Mouse (Mus musculus) neural tube, embryonic 11.5 days (tissue): Measurements from ENCODE around the gene Aurkb. TPM values are rescaled to one million over a fixed set of nuclear protein-coding genes. Genes with fewer than 3 reads are reported as not detected.
"Not testable (repeated sequence)": the region's sequence is repeated elsewhere in the genome, so short reads cannot be mapped to it uniquely, and the experiment has no call there.

ENCODE experiments used
- ATAC-seq: fragments of 200-750 bp; cut with Nextera tagmentation; 2 replicates; pipeline ENCODE4 v1.8.0; 2017; ENCODE audit warnings: moderate number of reproducible peaks, mild to moderate bottlenecking, moderate TSS enrichment, moderate library complexity; ENCODE audit not compliant: insufficient read depth, low FRiP score, low TSS enrichment
- DNase-seq: peaks from one replicate; pipeline ENCODE4 v3.0.0-alpha.2; 2015; ENCODE audit warnings: low spot score
- H3K27ac ChIP-seq: fragments of 300-500 bp; sonication (generic); 2 replicates; pipeline ENCODE4 v1.5.1; 2014; ENCODE audit warnings: low read depth, mild to moderate bottlenecking, low read length
- H3K27me3 ChIP-seq: fragments of 300-500 bp; sonication (generic); 2 replicates; pipeline ENCODE4 v1.6.1; 2014; ENCODE audit warnings: mild to moderate bottlenecking, low read length, mixed read lengths; ENCODE audit not compliant: control insufficient read depth, insufficient read depth
- H3K36me3 ChIP-seq: fragments of 300-500 bp; sonication (generic); 2 replicates; pipeline ENCODE4 v1.6.1; 2014; ENCODE audit warnings: mild to moderate bottlenecking, low read length, moderate library complexity, mixed read lengths; ENCODE audit not compliant: control insufficient read depth, insufficient read depth
- H3K4me1 ChIP-seq: fragments of 300-500 bp; sonication (generic); 2 replicates; pipeline ENCODE4 v1.6.1; 2014; ENCODE audit warnings: low read length, mixed read lengths; ENCODE audit not compliant: control insufficient read depth, insufficient read depth
- H3K4me2 ChIP-seq: fragments of 300-500 bp; sonication (generic); 2 replicates; pipeline ENCODE4 v1.6.1; 2014; ENCODE audit warnings: low read depth, mild to moderate bottlenecking, moderate library complexity
- H3K4me3 ChIP-seq: fragments of 300-500 bp; sonication (generic); 2 replicates; pipeline ENCODE4 v1.5.1; 2014; ENCODE audit warnings: low read depth, low read length
- H3K9ac ChIP-seq: fragments of 300-500 bp; sonication (generic); 2 replicates; pipeline ENCODE4 v1.6.1; 2014; ENCODE audit warnings: mild to moderate bottlenecking, low read length
- H3K9me3 ChIP-seq: fragments of 300-500 bp; sonication (generic); 2 replicates; pipeline ENCODE4 v1.6.1; 2016; ENCODE audit warnings: low read length; ENCODE audit not compliant: control insufficient read depth
- WGBS: fragments of 180-500 bp; shearing (Covaris S2); extraction: QIAGEN DNeasy Blood & Tissue Kit; methylation state at CpG from one replicate; pipeline ENCODE4 v1.1.7; 2014; 5-methylcytosine and 5-hydroxymethylcytosine counted together
- polyA plus RNA-seq: library from polyadenylated mRNA; unstranded; fragments of >200 nt; fragmentation: Nextera tagmentation; extraction: Ambion mirVana; gene quantifications from 2 replicates; pipeline ENCODE4 v1.2.1, GENCODE M21; 2014

Aurkb gene
- polyA plus RNA-seq, 1 experiment from 2014 or later = 155 TPM

DNA sequence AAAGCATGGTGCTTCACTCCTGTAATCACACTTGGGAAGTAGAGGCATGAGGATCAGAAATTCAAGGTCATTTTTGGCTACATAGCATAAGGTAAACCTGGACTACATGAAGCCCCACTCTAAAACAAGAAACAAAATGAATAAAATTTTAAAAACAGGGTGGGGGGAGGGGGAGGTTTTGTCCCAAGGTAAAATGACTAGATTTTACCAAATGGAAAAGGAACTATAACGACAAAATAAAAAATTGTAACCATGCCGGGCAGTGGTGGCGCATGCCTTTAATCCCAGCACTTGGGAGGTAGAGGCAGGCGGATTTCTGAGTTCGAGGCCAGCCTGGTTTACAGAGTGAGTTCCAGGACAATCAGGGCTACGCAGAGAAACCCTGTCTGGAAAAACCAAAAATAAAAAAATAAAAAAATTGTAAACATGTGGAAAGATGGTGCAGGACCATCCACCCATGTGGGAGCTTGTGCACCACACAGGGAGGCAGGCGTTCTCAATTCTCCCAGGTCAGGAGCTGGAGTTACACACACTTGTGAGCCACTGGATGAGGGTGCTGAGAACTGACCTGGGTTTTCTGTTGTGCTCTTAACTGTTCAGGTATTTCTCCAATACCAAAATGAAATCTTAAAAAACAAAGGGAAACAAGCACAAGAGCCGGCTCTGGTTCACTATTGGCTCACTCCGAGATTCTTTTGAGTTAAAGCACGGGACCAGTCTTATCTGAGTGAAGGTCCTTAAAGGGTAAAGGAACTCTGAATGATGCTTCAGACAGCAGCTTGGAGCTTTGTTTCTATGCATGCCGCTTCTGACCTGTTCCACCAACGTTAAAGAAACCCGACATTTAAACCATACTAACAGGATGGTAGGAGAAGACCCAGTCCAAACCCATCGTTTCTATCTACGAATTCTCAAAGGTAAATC, 34.8 kb upstream of the Aurkb start:
- no peak overlapping the region for H3K4me2 ChIP-seq
- no peak overlapping the region for H3K9ac ChIP-seq
- no peaks in the 10 kb centered on the region for H3K9me3 ChIP-seq
- H3K4me3 ChIP-seq = no peak overlapping the region
- H3K27ac ChIP-seq = no peak overlapping the region
- peaks cover 8% of the 10 kb centered on the region; the same call in 1 of the 2 replicates for H3K4me1 ChIP-seq
- WGBS = 91% methylated on average over 15 of the region's 15 CpGs
- H3K36me3 ChIP-seq = no peaks in the 10 kb centered on the region
- H3K27me3 ChIP-seq = no peaks in the 10 kb centered on the region
- DNase-seq (no peak), ATAC-seq (no peak)

GRCm38 (mm10) chr11:69011445-69011844, 34.0 kb upstream of the Aurkb start:
- H3K9me3 ChIP-seq, ATAC-seq, H3K27ac ChIP-seq, DNase-seq, H3K27me3 ChIP-seq, H3K36me3 ChIP-seq, H3K4me1 ChIP-seq, H3K9ac ChIP-seq: not testable (repeated sequence)
- 76% methylated on average over 2 of the region's 2 CpGs for WGBS
- Histone ChIP-seq H3K4me3 (peak overlapping the region; percentile 52), H3K4me2 (peak overlapping the region; percentile 70)

DNA sequence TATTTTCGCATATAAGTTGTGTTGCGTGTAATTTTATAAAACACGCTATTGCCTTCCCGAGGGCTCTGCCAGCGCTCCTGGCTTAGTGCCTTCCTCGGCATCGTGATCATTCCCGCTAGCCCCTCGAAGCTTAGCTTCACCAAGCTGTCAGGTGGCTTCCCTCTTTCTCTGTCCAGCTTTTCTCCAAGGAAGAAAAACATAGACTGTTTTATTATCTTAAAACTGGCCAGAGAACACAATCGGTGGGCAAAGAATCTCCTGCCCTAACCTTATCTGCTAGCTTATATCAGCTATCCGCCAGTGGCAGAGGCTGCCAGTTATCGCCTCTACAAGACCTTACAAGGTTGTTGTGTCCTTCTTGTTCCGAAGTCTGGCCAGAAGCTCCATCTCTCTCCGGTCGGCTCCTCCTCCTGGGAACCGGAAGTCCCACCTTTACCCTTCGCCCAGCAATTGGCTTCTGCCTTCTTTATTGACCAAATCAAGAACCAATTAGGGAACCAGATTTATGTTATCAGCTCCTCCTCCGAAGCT, 33.3 kb upstream of the Aurkb start:
- H3K27me3 ChIP-seq = no peaks in the 10 kb centered on the region
- H3K4me3 ChIP-seq = peak overlapping the region; percentile 52
- peaks cover 15% of the 10 kb centered on the region; the same call in 1 of the 2 replicates for H3K4me1 ChIP-seq
- peak overlapping the region; percentile 70 for H3K4me2 ChIP-seq
- H3K36me3 ChIP-seq = no peaks in the 10 kb centered on the region
- peak overlapping the region; percentile 53; the same call in 1 of the 2 replicates for H3K9ac ChIP-seq
- no peaks in the 10 kb centered on the region for H3K9me3 ChIP-seq
- peak overlapping the region; percentile 77 for H3K27ac ChIP-seq
- DNase-seq (peak; percentile 83), ATAC-seq (no peak)
- WGBS = under 1% methylated on average over 18 of the region's 18 CpGs

- Histone ChIP-seq H3K9me3 (no peaks in the 10 kb centered on the region), H3K27ac (peak within 1 kb of the TSS; percentile 24; the same call in 1 of the 2 replicates), H3K9ac (peak within 1 kb of the TSS; percentile 85), H3K4me3 (peak within 1 kb of the TSS; percentile 58), H3K4me2 (peak within 1 kb of the TSS; percentile 71), H3K4me1 (peaks cover 10% of the 10 kb centered on the region; the same call in 1 of the 2 replicates), H3K27me3 (no peaks in the 10 kb centered on the region), H3K36me3 (no peaks in the 10 kb centered on the region)
- ATAC-seq (peak; percentile 94), DNase-seq (peak; percentile 93)
- WGBS = 6% methylated on average over 38 of the region's 38 CpGs
Observed at GRCm38 (mm10) chr11:69015644-69016441, 29.6 kb upstream of the Aurkb start, which contains the start of gene Ctc1. Ctc1 (plus strand) TSS chr11:69015911.

DNA sequence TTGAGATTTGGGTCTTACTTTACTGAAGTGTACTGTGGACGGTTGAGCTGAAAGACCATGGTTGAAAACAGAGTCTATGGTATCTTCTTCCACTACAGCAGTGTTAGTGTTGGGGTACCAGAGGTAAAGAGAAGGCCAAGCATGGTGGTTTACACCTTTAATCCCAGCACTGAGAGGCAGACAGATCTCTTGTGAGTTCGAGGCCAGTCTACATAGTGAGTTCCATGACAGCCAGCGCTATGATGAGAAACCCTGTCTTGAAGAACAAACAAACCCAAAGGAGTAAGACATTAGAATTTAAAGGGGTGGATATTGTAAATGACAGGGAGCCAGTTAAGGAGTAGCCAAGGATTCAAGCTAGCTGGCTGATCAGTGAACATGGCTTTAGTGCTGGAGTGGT, 28.7 kb upstream of the Aurkb start:
- no peaks in the 10 kb centered on the region for H3K36me3 ChIP-seq
- peak overlapping the region; percentile 85 for H3K9ac ChIP-seq
- ATAC-seq (no peak), DNase-seq (no peak)
- H3K27me3 ChIP-seq = no peaks in the 10 kb centered on the region
- H3K4me3 ChIP-seq = peak overlapping the region; percentile 58
- 72% methylated on average over 3 of the region's 3 CpGs for WGBS
- peak overlapping the region; percentile 71 for H3K4me2 ChIP-seq
- H3K9me3 ChIP-seq = no peaks in the 10 kb centered on the region
- H3K27ac ChIP-seq = no peak overlapping the region; the same call in 1 of the 2 replicates
- 0 out of 2 replicates have a peak, but pooled peaks cover 7% of the 10 kb centered on the region for H3K4me1 ChIP-seq

DNA sequence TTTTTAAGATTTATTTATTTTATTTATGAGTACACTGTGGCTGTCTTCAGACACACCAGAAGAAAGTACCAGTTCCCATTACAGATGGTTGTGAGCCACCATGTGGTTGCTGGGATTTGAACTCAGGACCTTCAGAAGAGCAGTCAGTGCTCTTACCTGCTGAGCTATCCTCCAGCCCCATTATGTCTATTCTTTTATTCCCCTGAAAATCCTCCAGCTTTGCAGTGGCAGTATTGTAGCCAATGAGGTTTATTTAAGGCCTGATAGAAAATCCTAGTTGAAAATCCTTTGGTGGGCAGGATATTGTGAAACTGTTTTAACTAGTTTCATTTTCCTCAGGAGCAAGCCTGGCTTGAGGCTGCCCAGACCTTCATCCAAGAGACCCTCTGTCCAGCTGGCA, 24.8 kb upstream of the Aurkb start:
- DNase-seq (no peak), ATAC-seq (no peak)
- Histone ChIP-seq H3K27ac (no peak overlapping the region), H3K9me3 (no peaks in the 10 kb centered on the region), H3K9ac (no peak overlapping the region), H3K4me2 (no peak overlapping the region), H3K27me3 (no peaks in the 10 kb centered on the region), H3K36me3 (peaks cover 18% of the 10 kb centered on the region), H3K4me3 (no peak overlapping the region), H3K4me1 (0 out of 2 replicates have a peak, but pooled peaks cover 7% of the 10 kb centered on the region)

DNA sequence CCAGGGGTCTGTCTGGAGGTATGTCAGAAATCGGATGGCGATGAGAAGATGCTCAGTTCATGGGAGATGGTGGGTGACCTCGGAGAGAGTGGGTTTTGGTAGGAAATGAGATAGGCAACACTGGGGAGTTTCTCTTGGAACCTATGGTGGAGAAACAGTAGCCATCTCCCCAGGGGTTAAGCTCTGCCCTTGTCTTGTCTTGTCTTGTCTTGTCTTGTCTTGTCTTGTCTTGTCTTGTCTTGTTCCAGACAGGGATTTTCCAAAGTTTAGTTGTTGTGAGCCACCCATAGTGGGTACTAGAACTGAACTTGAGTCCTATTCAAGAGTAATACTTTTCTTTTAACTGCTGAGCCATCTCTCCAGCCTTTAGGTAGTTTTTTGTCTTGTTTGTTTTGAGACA, 18.9 kb upstream of the Aurkb start:
- no peak overlapping the region for H3K9ac ChIP-seq
- no peak overlapping the region for H3K4me2 ChIP-seq
- H3K27ac ChIP-seq = no peak overlapping the region
- no peaks in the 10 kb centered on the region for H3K4me1 ChIP-seq
- ATAC-seq = no peak
- H3K9me3 ChIP-seq = no peaks in the 10 kb centered on the region
- 96% methylated on average over 3 of the region's 3 CpGs for WGBS
- no peak for DNase-seq
- peaks cover 43% of the 10 kb centered on the region for H3K36me3 ChIP-seq
- H3K27me3 ChIP-seq = no peaks in the 10 kb centered on the region
- no peak overlapping the region for H3K4me3 ChIP-seq

- Histone ChIP-seq H3K9ac (no peak overlapping the region), H3K4me3 (no peak overlapping the region), H3K9me3 (no peaks in the 10 kb centered on the region), H3K27ac (no peak overlapping the region), H3K27me3 (no peaks in the 10 kb centered on the region), H3K4me2 (no peak overlapping the region), H3K36me3 (peaks cover 38% of the 10 kb centered on the region), H3K4me1 (no peaks in the 10 kb centered on the region)
- WGBS = 62% methylated on average over 2 of the region's 2 CpGs
- ATAC-seq = no peak
- DNase-seq = no peak
Observed at GRCm38 (mm10) chr11:69028805-69029204, 16.6 kb upstream of the Aurkb start.
